Mouse (Mus musculus) heart, embryonic 13.5 days (tissue): Measurements from ENCODE around the gene Sp100. TPM values are rescaled to one million over a fixed set of nuclear protein-coding genes. Genes with fewer than 3 reads are reported as not detected.

Experiments
- ATAC-seq: fragments of 200-750 bp; cut with Nextera tagmentation; 2 replicates; pipeline ENCODE4 v1.8.0; 2017; ENCODE audit warnings: moderate TSS enrichment; ENCODE audit not compliant: insufficient number of reproducible peaks, low FRiP score, low TSS enrichment; ENCODE audit errors: extremely low read depth
- H3K27ac ChIP-seq: fragments of 300-500 bp; sonication (generic); replicated peaks from 2 replicates; pipeline ENCODE4 v1.5.1; 2015; ENCODE audit warnings: moderate library complexity, mild to moderate bottlenecking, inconsistent platforms
- H3K27me3 ChIP-seq: fragments of 300-500 bp; sonication (generic); replicated peaks from 2 replicates; pipeline ENCODE4 v1.6.1; 2015; ENCODE audit warnings: mild to moderate bottlenecking, inconsistent platforms
- H3K36me3 ChIP-seq: fragments of 300-500 bp; sonication (generic); 2 replicates; pipeline ENCODE4 v1.6.1; 2015; ENCODE audit warnings: mild to moderate bottlenecking, inconsistent platforms
- H3K4me1 ChIP-seq: fragments of 300-500 bp; sonication (generic); 2 replicates; pipeline ENCODE4 v1.6.1; 2015; ENCODE audit warnings: inconsistent platforms
- H3K4me2 ChIP-seq: fragments of 300-500 bp; sonication (generic); 2 replicates; pipeline ENCODE4 v1.6.1; 2015; ENCODE audit warnings: inconsistent platforms, mild to moderate bottlenecking, moderate library complexity
- H3K4me3 ChIP-seq: fragments of 300-500 bp; sonication (generic); 2 replicates; pipeline ENCODE4 v1.5.1; 2015; ENCODE audit warnings: moderate library complexity, mild to moderate bottlenecking, inconsistent platforms
- H3K9ac ChIP-seq: fragments of 300-500 bp; sonication (generic); 2 replicates; pipeline ENCODE4 v1.6.1; 2015; ENCODE audit warnings: inconsistent platforms, mild to moderate bottlenecking, moderate library complexity
- H3K9me3 ChIP-seq: fragments of 300-500 bp; sonication (generic); 2 replicates; pipeline ENCODE4 v1.6.1; 2016; ENCODE audit warnings: inconsistent platforms
- whole genome bisulfite sequencing: fragments of 180-500 bp; shearing (Covaris S2); methylation state at CpG from one replicate; pipeline ENCODE4 v1.1.7; 2015; ENCODE audit warnings: mixed read lengths; 5-methylcytosine and 5-hydroxymethylcytosine counted together
- microRNA-seq: library from miRNA; unstranded; fragments of <30 nt; microRNA quantifications from one replicate; pipeline ENCODE4, GENCODE M21; 2016
- polyA plus RNA-seq: library from polyadenylated mRNA; unstranded; fragments of >200 nt; fragmentation: Nextera tagmentation; extraction: Ambion mirVana; gene quantifications from 2 replicates; pipeline ENCODE4 v1.2.1, GENCODE M21; 2015

Gene Sp100
- polyA plus RNA-seq, 1 experiment from 2014 or later: 1.7 TPM

DNA sequence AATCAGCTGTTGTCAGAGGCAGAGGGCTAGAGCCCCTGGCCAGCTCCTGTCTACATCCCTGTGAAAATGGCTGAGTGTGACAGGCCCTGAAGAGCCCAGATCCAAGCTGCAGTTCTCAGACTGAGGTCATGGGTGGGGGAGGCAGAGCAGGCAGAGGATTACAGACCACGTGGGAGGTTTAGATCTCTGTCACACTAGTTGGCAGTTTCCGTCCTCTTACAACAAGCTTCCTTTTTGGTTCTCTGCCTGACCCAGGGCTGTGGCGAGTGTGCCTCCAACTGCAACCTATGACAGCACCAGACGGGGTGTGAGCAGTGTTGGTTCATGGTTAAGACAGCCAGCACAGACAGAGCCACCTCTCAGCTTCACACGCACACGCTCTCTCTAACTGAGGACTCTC, 101.7 kb downstream of the Sp100 start:
- no peaks in the 10 kb centered on the region for H3K9me3 ChIP-seq
- no peaks in the 10 kb centered on the region for H3K36me3 ChIP-seq
- no peak overlapping the region for H3K4me3 ChIP-seq
- ATAC-seq: no peak; the same call in 1 of the 2 replicates
- H3K4me1 ChIP-seq: peaks cover 19% of the 10 kb centered on the region
- H3K27ac ChIP-seq: peak overlapping the region; percentile 53; the same call in 1 of the 2 replicates
- no peak overlapping the region for H3K4me2 ChIP-seq
- WGBS: 32% methylated on average over 6 of the region's 6 CpGs
- H3K9ac ChIP-seq: 0 out of 2 replicates have a peak overlapping the region, but pooled peaks have one; percentile 33
- no peaks in the 10 kb centered on the region for H3K27me3 ChIP-seq

DNA sequence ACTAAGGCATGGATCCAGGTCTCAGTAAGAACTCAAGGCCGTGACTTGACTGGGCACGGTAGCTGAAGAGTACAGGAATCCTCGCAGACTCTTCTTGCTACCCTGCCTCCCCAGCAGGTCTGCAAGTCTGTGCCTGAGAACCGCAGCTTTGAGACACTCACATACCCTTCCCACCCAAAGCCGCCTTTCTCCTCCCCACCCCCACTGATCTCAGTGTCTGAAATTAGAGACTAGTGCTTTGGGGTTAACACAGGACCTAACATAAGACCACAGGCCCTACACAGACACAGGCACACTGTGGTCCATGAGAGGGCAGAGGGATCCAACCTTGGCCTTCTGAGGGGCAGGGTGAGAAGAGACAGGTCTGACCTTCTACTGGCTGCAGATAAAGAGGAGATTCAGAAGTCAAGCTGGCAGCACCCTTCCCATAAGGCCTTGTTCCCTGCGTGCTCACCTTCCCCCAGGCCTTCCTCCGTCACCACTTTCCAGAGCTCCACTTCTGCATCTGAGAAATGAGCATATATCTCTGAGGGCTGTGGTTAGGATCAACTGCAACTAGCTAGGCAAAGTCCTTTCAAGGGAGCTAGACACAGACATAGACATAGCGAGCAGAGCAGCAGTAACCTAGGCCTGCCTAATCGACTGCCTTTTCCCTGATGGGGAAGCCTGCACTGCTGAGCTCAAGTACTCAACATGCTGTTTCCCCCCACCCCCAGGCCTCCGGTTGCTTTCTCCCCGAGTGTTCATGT, 102.3 kb downstream of the Sp100 start:
- Histone ChIP-seq H3K27ac (peak overlapping the region; percentile 53; the same call in 1 of the 2 replicates), H3K4me1 (peaks cover 19% of the 10 kb centered on the region), H3K27me3 (no peaks in the 10 kb centered on the region), H3K4me2 (no peak overlapping the region), H3K4me3 (no peak overlapping the region), H3K9ac (0 out of 2 replicates have a peak overlapping the region, but pooled peaks have one; percentile 33), H3K36me3 (no peaks in the 10 kb centered on the region), H3K9me3 (no peaks in the 10 kb centered on the region)
- WGBS: 69% methylated on average over 11 of the region's 11 CpGs
- ATAC-seq: no peak

DNA sequence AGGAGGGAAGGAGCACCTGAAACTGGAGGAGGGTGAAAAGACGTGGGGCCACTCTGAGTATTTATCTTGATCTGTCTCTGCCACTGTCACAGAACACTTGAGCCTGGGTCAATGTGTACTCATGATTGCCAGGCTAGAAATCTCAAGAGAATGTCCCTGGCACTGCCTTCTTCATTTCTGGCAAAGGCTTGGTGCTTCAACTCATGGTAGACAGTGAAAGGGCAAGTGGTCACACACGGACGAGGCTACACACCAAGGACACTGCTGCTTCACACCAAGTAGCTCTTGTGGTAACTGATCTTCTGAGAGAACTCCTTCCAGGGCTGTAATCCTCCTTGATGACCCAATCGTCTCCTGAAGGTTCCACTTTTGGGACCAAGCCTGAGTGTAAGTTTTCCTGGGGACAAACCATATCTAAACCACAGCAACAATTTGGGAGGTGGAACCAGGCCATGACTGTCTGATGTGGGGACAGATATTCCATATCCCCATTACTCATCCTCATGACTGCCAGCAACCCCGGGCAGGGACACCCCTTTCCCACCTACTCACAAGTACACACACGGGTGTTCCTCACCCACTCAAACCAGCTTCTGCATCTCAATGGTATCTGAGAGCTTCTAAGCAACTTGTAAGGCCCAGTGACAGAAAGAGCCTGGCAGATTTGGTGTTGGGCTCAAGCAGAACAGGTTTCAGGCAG, 107.9 kb downstream of the Sp100 start:
- Histone ChIP-seq H3K27me3 (no peaks in the 10 kb centered on the region), H3K36me3 (no peaks in the 10 kb centered on the region), H3K4me2 (peak overlapping the region; percentile 45), H3K9me3 (no peaks in the 10 kb centered on the region), H3K9ac (0 out of 2 replicates have a peak overlapping the region, but pooled peaks have one; percentile 34), H3K4me3 (no peak overlapping the region), H3K4me1 (peaks cover 11% of the 10 kb centered on the region), H3K27ac (no peak overlapping the region)
- 71% methylated on average over 6 of the region's 6 CpGs for WGBS
- no peak for ATAC-seq

GRCm38 (mm10) chr1:85758231-85758968, 108.6 kb downstream of the Sp100 start:
- Histone ChIP-seq H3K27me3 (no peaks in the 10 kb centered on the region), H3K27ac (peak overlapping the region; percentile 24; the same call in 1 of the 2 replicates), H3K4me2 (peak overlapping the region; percentile 45), H3K36me3 (no peaks in the 10 kb centered on the region), H3K4me1 (peaks cover 11% of the 10 kb centered on the region), H3K9ac (0 out of 2 replicates have a peak overlapping the region, but pooled peaks have one; percentile 34), H3K9me3 (no peaks in the 10 kb centered on the region), H3K4me3 (peak overlapping the region; percentile 10)
- no peak for ATAC-seq
- WGBS: 14% methylated on average over 14 of the region's 14 CpGs

- Histone ChIP-seq H3K9me3 (no peaks in the 10 kb centered on the region), H3K4me3 (no peak overlapping the region), H3K4me1 (peaks cover 11% of the 10 kb centered on the region), H3K9ac (0 out of 2 replicates have a peak overlapping the region, but pooled peaks have one; percentile 34), H3K36me3 (no peaks in the 10 kb centered on the region), H3K4me2 (peak overlapping the region; percentile 45), H3K27ac (0 out of 2 replicates have a peak overlapping the region, but pooled peaks have one; percentile 24), H3K27me3 (no peaks in the 10 kb centered on the region)
- no peak for ATAC-seq
- 30% methylated on average over 1 of the region's 1 CpGs for WGBS
Observed at GRCm38 (mm10) chr1:85758969-85759293, 109.1 kb downstream of the Sp100 start.

Small RNA genes lying within 50 kb of the gene (microRNA-seq; reads per million reads assigned to microRNA genes)
- gene Mir8096: not detected

Other genes with a start within 250 kb of the Sp100 start
- gene G530012D18Rik, start 74.3 kb upstream of the Sp100 start, polyA plus RNA-seq: not detected in 2 replicates
- gene Sp110, start 51.2 kb upstream of the Sp100 start, polyA plus RNA-seq: 1.9 and 2.2 TPM in 2 replicates
- 1.4 and 1.7 TPM in 2 replicates for gene Sp140, start 49.6 kb upstream of the Sp100 start, polyA plus RNA-seq
- 1.3 and 1.6 TPM in 2 replicates for gene A630001G21Rik, start 128.7 kb downstream of the Sp100 start, polyA plus RNA-seq
- gene Cab39, start 143.5 kb downstream of the Sp100 start, polyA plus RNA-seq: 20.6 and 20.8 TPM in 2 replicates
- 246 and 255 TPM in 2 replicates for gene Itm2c, start 244.3 kb downstream of the Sp100 start, polyA plus RNA-seq